Mouse (Mus musculus): ENCODE data around the gene 4930480E11Rik. TPM values are rescaled to one million over a fixed set of nuclear protein-coding genes. Genes with fewer than 3 reads are reported as not detected.

The 4930480E11Rik gene
- not detected for total RNA-seq (2023)

DNA sequence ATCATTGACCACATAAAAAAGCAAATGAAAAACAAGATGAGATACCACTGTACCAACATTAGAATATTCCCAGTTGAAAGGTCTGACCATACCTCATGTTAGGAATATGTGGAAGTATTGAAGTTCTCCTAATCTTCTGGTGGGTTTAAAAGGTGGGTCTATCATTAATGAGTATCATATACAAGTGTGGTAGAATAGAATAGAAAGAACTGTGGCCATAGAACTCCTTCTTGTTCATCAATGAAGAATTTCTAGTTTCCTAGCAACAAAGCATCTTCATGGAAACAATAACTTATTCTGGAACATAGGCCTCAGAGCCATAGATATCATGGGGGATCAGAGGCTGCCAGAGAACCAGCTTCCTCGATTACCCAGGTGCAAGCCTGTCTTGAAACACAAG, at the start of gene 4930480E11Rik:
Gene 4930480E11Rik (plus strand): TSS at position 301 of the 400 bp plus-strand sequence.

Other genes with a start within 250 kb of the 4930480E11Rik start
- not detected for gene Gm5938, start 244.2 kb upstream of the 4930480E11Rik start, total RNA-seq (2023)
- not detected for gene Obp1b, start 182.9 kb upstream of the 4930480E11Rik start, total RNA-seq (2023)
- gene Gm14743, start 123.7 kb upstream of the 4930480E11Rik start, total RNA-seq (2023) = not detected
- 1 to 10 TPM in 1 of 2 experiments, under 1 TPM in 1; 0.87 to 2.1 TPM for gene Prrg1, start 214.3 kb downstream of the 4930480E11Rik start, total RNA-seq (2023)

Measured in neutrophil, adult 59 days (primary cell).